Comparison of ENCODE assay signal across 12 mouse cellular contexts in genomic region chr10:75661876-75662275, GRCm38 (mm10).
"Had no signal": no experiment of that assay in that cellular context is flagged by ENCODE, and none has a peak within 500 bp of the region (broad histone marks: within the 10 kb centered on the region; RNA-seq: fewer than 3 reads in every experiment).

No protein-coding gene starts in this region.

- H3K27me3 ChIP-seq: lung, embryonic 15.5 days had no signal

- H3K4me3 ChIP-seq: limb, embryonic 12.5 days; liver, embryonic 13.5 days; lung, embryonic 15.5 days; megakaryocyte, embryonic 14.5 days; midbrain, embryonic 12.5 days had no signal

- H3K4me2 ChIP-seq: limb, embryonic 12.5 days; liver, embryonic 13.5 days; lung, embryonic 15.5 days; midbrain, embryonic 12.5 days had no signal

- H3K9ac ChIP-seq: limb, embryonic 12.5 days; liver, embryonic 13.5 days; liver, postnatal 0 days; lung, embryonic 15.5 days; midbrain, embryonic 12.5 days had no signal

- H3K9me3 ChIP-seq: limb, embryonic 12.5 days; liver, embryonic 13.5 days; lung, embryonic 15.5 days; megakaryocyte, embryonic 14.5 days; midbrain, embryonic 12.5 days had no signal

- ATAC-seq: liver, postnatal 0 days had no signal

- H3K27ac ChIP-seq: limb, embryonic 12.5 days; liver, embryonic 13.5 days; lung, embryonic 15.5 days; macrophage; midbrain, embryonic 12.5 days; stomach, postnatal 0 days had no signal

- DNase-seq: kidney, postnatal 25 days; liver; liver, embryonic 13.5 days; liver, postnatal 0 days; lung, postnatal 14 days; thymus, postnatal 4 days had no signal
